Mouse (Mus musculus): ENCODE measurements around the gene Olfr1130. TPM values are rescaled to one million over a fixed set of nuclear protein-coding genes. Genes with fewer than 3 reads are reported as not detected.
"Not testable (repeated sequence)": the region's sequence is repeated elsewhere in the genome, so short reads cannot be mapped to it uniquely, and the experiment has no call there.

Olfr1130 gene
- not detected in 2 replicates for polyA plus RNA-seq (2012; rRNA removed)

- H3K36me3 ChIP-seq (ENCODE audit: control insufficient read depth, insufficient read depth, low read length); DNase-seq (ENCODE audit: low read depth in 1 of 2, low spot score in 2 of 2); H3K4me1 ChIP-seq (ENCODE audit: control insufficient read depth, insufficient read depth, insufficient read length); H3K4me3 ChIP-seq (ENCODE audit: extremely low read depth, insufficient read depth, insufficient read length); H3K27me3 ChIP-seq (ENCODE audit: control insufficient read depth, insufficient read depth, low read length); H3K27ac ChIP-seq (ENCODE audit: insufficient read depth, low read length): not testable (repeated sequence)
Measured at GRCm38 (mm10) chr2:87605912-87606311, at the start of gene Olfr1130. Olfr1130 (plus strand) TSS chr2:87606212.

- H3K4me1 ChIP-seq (ENCODE audit: control insufficient read depth, insufficient read depth, insufficient read length); H3K27me3 ChIP-seq (ENCODE audit: control insufficient read depth, insufficient read depth, low read length); H3K27ac ChIP-seq (ENCODE audit: insufficient read depth, low read length); DNase-seq (ENCODE audit: low read depth in 1 of 2, low spot score in 2 of 2); H3K36me3 ChIP-seq (ENCODE audit: control insufficient read depth, insufficient read depth, low read length); H3K4me3 ChIP-seq (ENCODE audit: extremely low read depth, insufficient read depth, insufficient read length): not testable (repeated sequence)
- WGBS: 67% methylated on average over 1 of the region's 1 CpGs
Measured at GRCm38 (mm10) chr2:87573602-87574001, 32.4 kb upstream of the Olfr1130 start, which contains the start of gene Olfr1129. Olfr1129 (plus strand) TSS chr2:87573902.

GRCm38 (mm10) chr2:87626804-87627203, 20.8 kb downstream of the Olfr1130 start, which contains the start of gene Olfr1131:
Olfr1131 (plus strand) TSS chr2:87627104.
- H3K4me1 ChIP-seq (ENCODE audit: control insufficient read depth, insufficient read depth, insufficient read length): no peaks in the 10 kb centered on the region
- H3K27ac ChIP-seq (ENCODE audit: insufficient read depth, low read length): no peak within 1 kb of the TSS
- WGBS: 66% methylated on average over 3 of the region's 3 CpGs
- H3K36me3 ChIP-seq (ENCODE audit: control insufficient read depth, insufficient read depth, low read length): no peaks in the 10 kb centered on the region
- H3K4me3 ChIP-seq (ENCODE audit: extremely low read depth, insufficient read depth, insufficient read length): no peak within 1 kb of the TSS
- no peak for TF ChIP-seq CTCF (IDR thresholded peaks at IDR 0.05; ENCODE audit: extremely low read depth, insufficient read depth, insufficient read length, insufficient replicate concordance)
- no peak for TF ChIP-seq POLR2A (IDR thresholded peaks at IDR 0.05; ENCODE audit: low read depth, low read length)
- no peaks in the 10 kb centered on the region for H3K27me3 ChIP-seq (ENCODE audit: control insufficient read depth, insufficient read depth, low read length)
- DNase-seq (ENCODE audit: low read depth in 1 of 2, low spot score in 2 of 2): no peak

- TF ChIP-seq CTCF (IDR thresholded peaks at IDR 0.05; ENCODE audit: extremely low read depth, insufficient read depth, insufficient read length, insufficient replicate concordance): no peak
- no peak for TF ChIP-seq POLR2A (IDR thresholded peaks at IDR 0.05; ENCODE audit: low read depth, low read length)
- no peak for DNase-seq (ENCODE audit: low read depth in 1 of 2, low spot score in 2 of 2)
- no peaks in the 10 kb centered on the region for H3K36me3 ChIP-seq (ENCODE audit: control insufficient read depth, insufficient read depth, low read length)
Measured at GRCm38 (mm10) chr2:87637435-87637834, 31.4 kb downstream of the Olfr1130 start, which contains the start of gene Olfr1132. Olfr1132 (minus strand) TSS chr2:87637535.

GRCm38 (mm10) chr2:87642441-87642840, 36.4 kb downstream of the Olfr1130 start:
- TF ChIP-seq CTCF (IDR thresholded peaks at IDR 0.05; ENCODE audit: extremely low read depth, insufficient read depth, insufficient read length, insufficient replicate concordance) (no peak), POLR2A (IDR thresholded peaks at IDR 0.05; ENCODE audit: low read depth, low read length) (no peak)
- DNase-seq (ENCODE audit: low read depth in 1 of 2, low spot score in 2 of 2): no peak
- Histone ChIP-seq H3K27me3 (ENCODE audit: control insufficient read depth, insufficient read depth, low read length) (no peaks in the 10 kb centered on the region), H3K4me3 (ENCODE audit: extremely low read depth, insufficient read depth, insufficient read length) (no peak overlapping the region), H3K27ac (ENCODE audit: insufficient read depth, low read length) (no peak overlapping the region), H3K36me3 (ENCODE audit: control insufficient read depth, insufficient read depth, low read length) (no peaks in the 10 kb centered on the region), H3K4me1 (ENCODE audit: control insufficient read depth, insufficient read depth, insufficient read length) (no peaks in the 10 kb centered on the region)

More at GRCm38 (mm10) chr2:87637435-87637834, 31.4 kb downstream of the Olfr1130 start, which contains the start of gene Olfr1132:
- Histone ChIP-seq H3K27me3 (ENCODE audit: control insufficient read depth, insufficient read depth, low read length) (no peaks in the 10 kb centered on the region), H3K27ac (ENCODE audit: insufficient read depth, low read length) (no peak within 1 kb of the TSS), H3K4me1 (ENCODE audit: control insufficient read depth, insufficient read depth, insufficient read length) (no peaks in the 10 kb centered on the region), H3K4me3 (ENCODE audit: extremely low read depth, insufficient read depth, insufficient read length) (no peak within 1 kb of the TSS)

GRCm38 (mm10) chr2:87647274-87647673, 41.3 kb downstream of the Olfr1130 start, which contains the start of gene Olfr1133:
Olfr1133 (minus strand) TSS chr2:87647374.
- no peak for DNase-seq (ENCODE audit: low read depth in 1 of 2, low spot score in 2 of 2)
- Histone ChIP-seq H3K27ac (ENCODE audit: insufficient read depth, low read length) (no peak within 1 kb of the TSS), H3K4me3 (ENCODE audit: extremely low read depth, insufficient read depth, insufficient read length) (no peak within 1 kb of the TSS; the same call in 1 of the 2 replicates), H3K27me3 (ENCODE audit: control insufficient read depth, insufficient read depth, low read length) (no peaks in the 10 kb centered on the region), H3K36me3 (ENCODE audit: control insufficient read depth, insufficient read depth, low read length) (no peaks in the 10 kb centered on the region), H3K4me1 (ENCODE audit: control insufficient read depth, insufficient read depth, insufficient read length) (no peaks in the 10 kb centered on the region)
- no peak for TF ChIP-seq POLR2A (IDR thresholded peaks at IDR 0.05; ENCODE audit: low read depth, low read length)
- TF ChIP-seq CTCF (IDR thresholded peaks at IDR 0.05; ENCODE audit: extremely low read depth, insufficient read depth, insufficient read length, insufficient replicate concordance): no peak

- Histone ChIP-seq H3K27ac (ENCODE audit: insufficient read depth, low read length) (no peak within 1 kb of the TSS), H3K27me3 (ENCODE audit: control insufficient read depth, insufficient read depth, low read length) (no peaks in the 10 kb centered on the region), H3K4me3 (ENCODE audit: extremely low read depth, insufficient read depth, insufficient read length) (no peak within 1 kb of the TSS), H3K36me3 (ENCODE audit: control insufficient read depth, insufficient read depth, low read length) (no peaks in the 10 kb centered on the region), H3K4me1 (ENCODE audit: control insufficient read depth, insufficient read depth, insufficient read length) (no peaks in the 10 kb centered on the region)
- 83% methylated on average over 2 of the region's 2 CpGs for WGBS
- no peak for DNase-seq (ENCODE audit: low read depth in 1 of 2, low spot score in 2 of 2)
- TF ChIP-seq POLR2A (IDR thresholded peaks at IDR 0.05; ENCODE audit: low read depth, low read length) (no peak), CTCF (IDR thresholded peaks at IDR 0.05; ENCODE audit: extremely low read depth, insufficient read depth, insufficient read length, insufficient replicate concordance) (no peak)
Measured at GRCm38 (mm10) chr2:87658360-87658759, 52.3 kb downstream of the Olfr1130 start, which contains the start of gene Olfr1134. Olfr1134 (minus strand) TSS chr2:87658460.

Other genes starting within 250 kb of the Olfr1130 start
- gene Olfr1121, start 236.3 kb upstream of the Olfr1130 start, polyA plus RNA-seq (2012; rRNA removed): not detected in 2 replicates
- gene Olfr1122, start 220.4 kb upstream of the Olfr1130 start, polyA plus RNA-seq (2012; rRNA removed): not detected in 2 replicates
- gene Olfr1123, start 189.6 kb upstream of the Olfr1130 start, polyA plus RNA-seq (2012; rRNA removed): not detected in 2 replicates
- gene Olfr1124, start 175.9 kb upstream of the Olfr1130 start, polyA plus RNA-seq (2012; rRNA removed): not detected in 2 replicates
- gene Olfr1126, start 152.2 kb upstream of the Olfr1130 start, polyA plus RNA-seq (2012; rRNA removed): not detected in 2 replicates
- not detected in 2 replicates for gene Pramel7, start 109.1 kb upstream of the Olfr1130 start, polyA plus RNA-seq (2012; rRNA removed)
- gene Pramel6, start 99.6 kb upstream of the Olfr1130 start, polyA plus RNA-seq (2012; rRNA removed): not detected in 2 replicates
- gene Olfr153, start 74.4 kb upstream of the Olfr1130 start, polyA plus RNA-seq (2012; rRNA removed): not detected in 2 replicates
- gene Olfr1128, start 60.7 kb upstream of the Olfr1130 start, polyA plus RNA-seq (2012; rRNA removed): not detected in 2 replicates
- not detected in 2 replicates for gene Olfr1129, start 32.3 kb upstream of the Olfr1130 start, polyA plus RNA-seq (2012; rRNA removed)
- not detected in 2 replicates for gene Olfr1131, start 20.9 kb downstream of the Olfr1130 start, polyA plus RNA-seq (2012; rRNA removed)
- gene Olfr1132, start 31.3 kb downstream of the Olfr1130 start, polyA plus RNA-seq (2012; rRNA removed): not detected in 2 replicates
- not detected in 2 replicates for gene Olfr1133, start 41.2 kb downstream of the Olfr1130 start, polyA plus RNA-seq (2012; rRNA removed)
- gene Olfr1134, start 52.2 kb downstream of the Olfr1130 start, polyA plus RNA-seq (2012; rRNA removed): not detected in 2 replicates
- gene Olfr1135, start 67.5 kb downstream of the Olfr1130 start, polyA plus RNA-seq (2012; rRNA removed): not detected in 2 replicates
- not detected in 2 replicates for gene Olfr1136, start 87.7 kb downstream of the Olfr1130 start, polyA plus RNA-seq (2012; rRNA removed)
- gene Olfr1137, start 107.0 kb downstream of the Olfr1130 start, polyA plus RNA-seq (2012; rRNA removed): not detected in 2 replicates
- gene Olfr1138, start 133.8 kb downstream of the Olfr1130 start, polyA plus RNA-seq (2012; rRNA removed): not detected in 2 replicates
- gene Olfr1140, start 137.5 kb downstream of the Olfr1130 start, polyA plus RNA-seq (2012; rRNA removed): not detected in 2 replicates
- gene Olfr1141, start 147.8 kb downstream of the Olfr1130 start, polyA plus RNA-seq (2012; rRNA removed): not detected in 2 replicates
- gene Olfr152, start 173.3 kb downstream of the Olfr1130 start, polyA plus RNA-seq (2012; rRNA removed): not detected in 2 replicates
- not detected in 2 replicates for gene Olfr1143, start 194.4 kb downstream of the Olfr1130 start, polyA plus RNA-seq (2012; rRNA removed)
- not detected in 2 replicates for gene Olfr1145, start 203.6 kb downstream of the Olfr1130 start, polyA plus RNA-seq (2012; rRNA removed)
- not detected in 2 replicates for gene Olfr1148, start 224.3 kb downstream of the Olfr1130 start, polyA plus RNA-seq (2012; rRNA removed)
- not detected in 2 replicates for gene Olfr1150-ps1, start 237.8 kb downstream of the Olfr1130 start, polyA plus RNA-seq (2012; rRNA removed)
- gene Olfr1151, start 249.7 kb downstream of the Olfr1130 start, polyA plus RNA-seq (2012; rRNA removed): not detected in 2 replicates

Measured in spleen, adult 2 months (tissue).